Mouse (Mus musculus) thymus, adult 2 months (tissue): Measurements from ENCODE around the gene Lrrc31. TPM values are rescaled to one million over a fixed set of nuclear protein-coding genes. Genes with fewer than 3 reads are reported as not detected.

ENCODE experiments used
- DNase-seq: peaks from one replicate; pipeline ENCODE4 v3.0.0; 2021
- H3K27ac ChIP-seq: fragments of 200-500 bp; 2 replicates; pipeline ENCODE4 v1.5.1; 2012; ENCODE audit warnings: low read length, control low read depth; ENCODE audit not compliant: control insufficient read depth, insufficient read depth
- H3K27me3 ChIP-seq: fragments of 200-500 bp; 2 replicates; pipeline ENCODE4 v1.6.1; 2012; ENCODE audit warnings: mild to moderate bottlenecking, low read length, moderate library complexity, mixed read lengths; ENCODE audit not compliant: control insufficient read depth, insufficient read depth
- H3K36me3 ChIP-seq: fragments of 200-500 bp; 2 replicates; pipeline ENCODE4 v1.6.1; 2012; ENCODE audit warnings: mild to moderate bottlenecking, low read length, moderate library complexity; ENCODE audit not compliant: control insufficient read depth, insufficient read depth
- H3K4me1 ChIP-seq: fragments of 200-500 bp; replicated peaks from 2 replicates; pipeline ENCODE4 v1.6.1; 2012; ENCODE audit warnings: low read length; ENCODE audit not compliant: control insufficient read depth, insufficient read depth
- H3K4me3 ChIP-seq: fragments of 200-500 bp; 2 replicates; pipeline ENCODE4 v1.5.1; 2012; ENCODE audit warnings: mild to moderate bottlenecking, low read length, control low read depth, moderate library complexity; ENCODE audit not compliant: control insufficient read depth, insufficient read depth
- CTCF ChIP-seq: fragments of 200-500 bp; IDR thresholded peaks from 2 replicates; pipeline ENCODE4 v1.5.1; 2012; ENCODE audit warnings: mild to moderate bottlenecking, control low read depth, low read length, moderate library complexity, borderline replicate concordance; ENCODE audit not compliant: control insufficient read depth, poor library complexity, insufficient read depth; ENCODE audit errors: extremely low read depth
- POLR2A ChIP-seq: fragments of 200-500 bp; IDR thresholded peaks from 2 replicates; pipeline ENCODE4 v1.6.1; 2012; ENCODE audit warnings: mild to moderate bottlenecking, low read length, control low read depth, moderate library complexity; ENCODE audit not compliant: control insufficient read depth, poor library complexity, insufficient read depth; ENCODE audit errors: extremely low read depth
- WGBS: fragments of 180-500 bp; shearing (Covaris S2); methylation state at CpG from one replicate; pipeline ENCODE4 v1.1.7; 2018; 5-methylcytosine and 5-hydroxymethylcytosine counted together
- polyA plus RNA-seq: library from polyadenylated mRNA; depleted of rRNA; stranded (reverse); fragments of >200 nt; gene quantifications from 2 replicates; pipeline ENCODE4 v1.2.3, GENCODE M21; 2012; rRNA removed

The Lrrc31 gene
- polyA plus RNA-seq, 1 experiment = 0.31 TPM

DNA sequence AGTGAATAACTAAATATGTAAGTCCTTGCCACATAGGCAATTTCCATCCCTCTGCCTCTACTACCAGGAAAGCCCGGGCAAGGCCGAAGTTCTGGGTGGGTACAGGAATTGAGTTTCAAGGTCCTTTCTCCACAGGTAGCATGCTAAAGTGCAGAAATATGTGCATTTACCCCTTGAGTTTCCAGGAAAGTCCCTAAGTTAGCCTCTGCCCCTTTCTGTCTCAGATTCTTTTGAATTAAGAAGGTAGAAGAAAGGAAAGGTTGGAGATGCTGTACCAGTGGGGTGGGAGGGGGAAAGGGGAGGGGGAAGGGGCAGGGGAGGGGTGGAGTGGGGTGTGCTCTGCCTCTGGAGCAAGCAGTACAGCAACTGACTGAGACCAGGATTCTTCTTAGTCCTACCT, 51.2 kb downstream of the Lrrc31 start:
- WGBS = 96% methylated on average over 2 of the region's 2 CpGs
- DNase-seq = no peak
- no peak overlapping the region for H3K4me3 ChIP-seq
- H3K36me3 ChIP-seq = no peaks in the 10 kb centered on the region
- no peak for TF ChIP-seq CTCF
- TF ChIP-seq POLR2A = no peak
- 0 out of 2 replicates have a peak, but pooled peaks cover 3% of the 10 kb centered on the region for H3K4me1 ChIP-seq
- H3K27me3 ChIP-seq = peaks cover 18% of the 10 kb centered on the region
- H3K27ac ChIP-seq = no peak overlapping the region

DNA sequence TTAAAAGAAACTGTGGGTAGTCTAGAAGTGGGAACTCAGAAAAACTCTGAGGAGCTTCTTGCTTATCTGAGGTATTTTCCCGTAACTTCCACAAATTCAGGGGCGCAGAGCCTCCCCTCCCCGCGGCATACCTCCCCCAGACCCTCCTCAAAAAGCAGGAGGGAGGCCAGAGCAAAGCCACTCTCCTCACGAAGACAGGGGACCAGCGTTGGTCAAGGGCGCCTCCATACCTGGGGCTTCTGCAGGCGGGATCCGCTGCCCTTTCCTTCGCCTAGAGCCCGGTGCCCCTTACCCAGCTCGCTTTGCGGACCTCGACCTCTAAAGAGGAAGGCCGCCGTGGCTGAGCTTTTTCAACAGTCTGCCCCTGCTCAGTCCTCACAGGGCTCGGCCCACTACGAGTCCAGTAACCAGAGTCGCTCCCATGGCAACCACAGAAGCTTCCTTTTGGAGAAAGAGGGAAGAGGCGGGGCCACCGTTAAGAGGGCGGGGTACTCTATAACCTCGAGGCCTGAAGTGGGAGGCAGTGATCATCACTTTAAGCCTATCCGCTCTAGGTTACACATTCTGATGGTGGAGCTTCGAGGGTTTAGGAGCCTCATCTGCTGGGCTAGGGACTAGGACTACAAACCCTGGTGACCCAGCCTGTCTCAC, 52.1 kb downstream of the Lrrc31 start, which contains the start of gene Lrrc34:
Gene Lrrc34 (minus strand): TSS at position 430 of the 651 bp plus-strand sequence.
- no peak for TF ChIP-seq POLR2A
- no peak for TF ChIP-seq CTCF
- no peak within 1 kb of the TSS for H3K27ac ChIP-seq
- 0 out of 2 replicates have a peak, but pooled peaks cover 3% of the 10 kb centered on the region for H3K4me1 ChIP-seq
- no peaks in the 10 kb centered on the region for H3K36me3 ChIP-seq
- H3K4me3 ChIP-seq = no peak within 1 kb of the TSS
- DNase-seq = no peak
- WGBS = 7% methylated on average over 25 of the region's 25 CpGs
- peaks cover 18% of the 10 kb centered on the region for H3K27me3 ChIP-seq

DNA sequence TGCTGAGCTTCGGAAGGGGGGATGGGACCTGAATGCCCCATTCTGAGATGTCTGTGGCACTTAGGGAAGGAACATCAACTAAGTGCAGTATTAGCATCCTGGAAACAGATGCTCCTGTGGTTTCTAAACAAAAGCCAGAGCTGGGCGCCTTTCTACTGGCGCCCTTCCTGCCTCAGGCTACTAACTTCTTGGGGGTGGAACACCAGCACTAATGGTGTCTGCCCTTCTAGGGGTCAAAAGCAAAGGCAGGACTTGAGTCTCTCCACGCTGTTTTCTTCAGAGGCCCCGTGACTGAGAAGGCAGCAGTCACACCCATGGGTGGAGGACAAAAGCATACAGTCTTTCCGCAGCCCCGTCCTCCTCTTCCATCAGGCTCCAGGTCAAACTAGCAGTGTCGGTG, 52.9 kb downstream of the Lrrc31 start:
- no peak overlapping the region for H3K27ac ChIP-seq
- TF ChIP-seq POLR2A = no peak
- TF ChIP-seq CTCF = no peak
- DNase-seq = no peak
- H3K4me1 ChIP-seq = 0 out of 2 replicates have a peak, but pooled peaks cover 3% of the 10 kb centered on the region
- WGBS = 78% methylated on average over 8 of the region's 8 CpGs
- H3K36me3 ChIP-seq = no peaks in the 10 kb centered on the region
- H3K27me3 ChIP-seq = peaks cover 17% of the 10 kb centered on the region
- H3K4me3 ChIP-seq = no peak overlapping the region

DNA sequence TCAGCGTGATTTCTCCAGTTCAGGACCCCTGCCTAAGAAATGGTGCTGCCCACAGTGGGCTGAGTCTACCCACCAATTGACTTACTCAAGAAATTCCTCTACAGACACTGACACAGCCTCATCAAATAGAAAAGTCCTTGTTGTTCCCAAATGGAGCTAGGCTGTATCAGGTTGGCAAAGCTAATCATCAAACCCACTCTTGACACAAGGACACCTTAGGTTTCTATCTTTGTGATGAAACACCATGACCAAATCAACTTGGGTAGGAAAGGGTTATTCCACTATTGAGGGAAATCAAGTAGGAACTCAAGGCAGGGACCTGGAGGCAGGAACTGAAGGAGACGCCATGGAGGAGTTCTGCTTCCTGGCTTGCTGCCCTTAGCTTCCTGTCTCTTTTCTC, 55.4 kb downstream of the Lrrc31 start, which contains the start of gene Lrriq4:
Gene Lrriq4 (plus strand): TSS at position 301 of the 400 bp plus-strand sequence.
- no peak for DNase-seq
- Histone ChIP-seq H3K4me1 (0 out of 2 replicates have a peak, but pooled peaks cover 3% of the 10 kb centered on the region), H3K27ac (no peak within 1 kb of the TSS), H3K4me3 (no peak within 1 kb of the TSS), H3K27me3 (peaks cover 6% of the 10 kb centered on the region), H3K36me3 (no peaks in the 10 kb centered on the region)
- TF ChIP-seq CTCF (no peak), POLR2A (no peak)
- WGBS = 78% methylated on average over 2 of the region's 2 CpGs

DNA sequence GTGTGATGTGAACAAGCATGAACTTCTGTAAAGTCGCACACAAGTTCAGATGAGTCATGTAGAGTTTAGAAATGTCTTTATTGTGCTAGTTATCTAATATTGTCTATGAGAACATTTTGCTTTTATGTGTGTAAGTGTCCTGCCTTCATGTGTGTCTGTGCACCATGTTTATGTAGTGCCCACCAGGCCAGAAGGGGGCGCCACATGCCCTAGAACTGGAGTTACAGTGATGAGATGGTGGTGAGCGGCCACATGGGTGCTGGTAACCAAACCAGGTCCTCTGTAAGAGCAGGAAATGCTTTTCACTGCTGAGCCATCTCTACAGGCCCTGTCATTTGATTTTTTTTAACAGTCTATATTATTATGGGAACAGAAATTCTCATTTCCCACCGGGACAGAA, 64.0 kb downstream of the Lrrc31 start:
- H3K4me3 ChIP-seq = no peak overlapping the region
- H3K27me3 ChIP-seq = no peaks in the 10 kb centered on the region
- TF ChIP-seq POLR2A (no peak), CTCF (no peak)
- no peak overlapping the region for H3K27ac ChIP-seq
- 90% methylated on average over 4 of the region's 4 CpGs for WGBS
- no peaks in the 10 kb centered on the region for H3K4me1 ChIP-seq
- DNase-seq = no peak
- no peaks in the 10 kb centered on the region for H3K36me3 ChIP-seq

DNA sequence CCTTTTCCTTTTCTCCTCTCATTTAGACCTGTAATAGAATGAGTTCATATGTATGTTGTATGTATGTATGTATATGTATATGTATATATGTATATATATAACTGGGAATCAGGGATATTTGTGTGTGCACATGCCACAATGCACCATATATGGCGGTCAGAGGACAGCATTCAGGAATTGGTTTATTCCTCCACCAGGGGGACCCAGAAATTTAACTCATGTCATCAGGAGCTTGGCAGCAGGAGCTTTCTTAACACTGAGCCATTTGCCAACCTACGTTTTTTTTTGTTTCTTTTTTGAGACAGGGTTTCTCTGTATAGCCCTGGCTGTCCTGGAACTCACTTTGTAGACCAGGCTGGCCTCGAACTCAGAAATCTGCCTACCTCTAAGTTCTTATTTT, 66.0 kb downstream of the Lrrc31 start:
- WGBS = 68% methylated on average over 3 of the region's 3 CpGs
- H3K27ac ChIP-seq = no peak overlapping the region

More for the DNA sequence above, 66.0 kb downstream of the Lrrc31 start:
- H3K4me1 ChIP-seq = no peaks in the 10 kb centered on the region
- H3K36me3 ChIP-seq = no peaks in the 10 kb centered on the region
- no peak for DNase-seq
- H3K4me3 ChIP-seq = no peak overlapping the region
- H3K27me3 ChIP-seq = no peaks in the 10 kb centered on the region
- TF ChIP-seq POLR2A = no peak
- TF ChIP-seq CTCF = no peak

Other genes with a start within 250 kb of the Lrrc31 start
- gene Mecom, start 151.8 kb downstream of the Lrrc31 start, polyA plus RNA-seq = 0.54 and 0.92 TPM in 2 replicates
- not detected in 2 replicates for gene Actrt3, start 99.9 kb downstream of the Lrrc31 start, polyA plus RNA-seq
- 11.6 and 14.0 TPM in 2 replicates for gene Mynn, start 97.8 kb downstream of the Lrrc31 start, polyA plus RNA-seq
- gene Lrriq4, start 55.3 kb downstream of the Lrrc31 start, polyA plus RNA-seq = not detected in 2 replicates
- 0.04 and 0.06 TPM in 2 replicates for gene Lrrc34, start 52.0 kb downstream of the Lrrc31 start, polyA plus RNA-seq
- not detected in 2 replicates for gene Samd7, start 46.5 kb upstream of the Lrrc31 start, polyA plus RNA-seq
- 12.7 and 12.9 TPM in 2 replicates for gene Sec62, start 93.0 kb upstream of the Lrrc31 start, polyA plus RNA-seq
- gene Gpr160, start 156.1 kb upstream of the Lrrc31 start, polyA plus RNA-seq = 4.3 and 6.1 TPM in 2 replicates